Mouse (Mus musculus): ENCODE data around the gene Rpp25l. TPM values are rescaled to one million over a fixed set of nuclear protein-coding genes. Genes with fewer than 3 reads are reported as not detected.
A peak's percentile ranks its signal among the peaks of the same experiment; 100 is the strongest.

Rpp25l gene
- polyA plus RNA-seq, 1 experiment from 2014 or later: 64.9 TPM

GRCm38 (mm10) chr4:41681176-41681575 is 32.2 kb downstream of the Rpp25l start:
- Histone ChIP-seq H3K4me2 (ENCODE audit: low read depth, low read length) (no peak overlapping the region), H3K4me1 (ENCODE audit: control insufficient read depth, insufficient read depth, low read length) (peaks cover 37% of the 10 kb centered on the region), H3K36me3 (ENCODE audit: control insufficient read depth, insufficient read depth, low read length) (no peaks in the 10 kb centered on the region), H3K4me3 (ENCODE audit: low read length) (no peak overlapping the region), H3K9ac (ENCODE audit: low read depth, low read length) (no peak overlapping the region), H3K9me3 (ENCODE audit: control insufficient read depth, low read length) (no peaks in the 10 kb centered on the region), H3K27ac (ENCODE audit: low read length) (no peak overlapping the region), H3K27me3 (replicated peaks; ENCODE audit: control insufficient read depth, insufficient read depth, low read length) (peaks cover 9% of the 10 kb centered on the region; the same call in 1 of the 2 replicates)
- no peak for ATAC-seq
- WGBS: 43% methylated on average over 4 of the region's 4 CpGs

GRCm38 (mm10) chr4:41679291-41679690 is 34.0 kb downstream of the Rpp25l start:
- ATAC-seq: no peak
- no CpG with 5 or more reads among the region's 2 CpGs for WGBS
- H3K27ac ChIP-seq (ENCODE audit: low read length): no peak overlapping the region; the same call in 1 of the 2 replicates

GRCm38 (mm10) chr4:41678863-41679262 is 34.5 kb downstream of the Rpp25l start:
- ATAC-seq: no peak
- peaks cover 42% of the 10 kb centered on the region for H3K4me1 ChIP-seq (ENCODE audit: control insufficient read depth, insufficient read depth, low read length)

More at GRCm38 (mm10) chr4:41679291-41679690, 34.0 kb downstream of the Rpp25l start:
- no peak overlapping the region for H3K9ac ChIP-seq (ENCODE audit: low read depth, low read length)
- peaks cover 9% of the 10 kb centered on the region; the same call in 1 of the 2 replicates for H3K27me3 ChIP-seq (replicated peaks; ENCODE audit: control insufficient read depth, insufficient read depth, low read length)
- H3K9me3 ChIP-seq (ENCODE audit: control insufficient read depth, low read length): no peaks in the 10 kb centered on the region
- H3K4me3 ChIP-seq (ENCODE audit: low read length): no peak overlapping the region
- H3K4me1 ChIP-seq (ENCODE audit: control insufficient read depth, insufficient read depth, low read length): peaks cover 42% of the 10 kb centered on the region
- H3K4me2 ChIP-seq (ENCODE audit: low read depth, low read length): no peak overlapping the region
- H3K36me3 ChIP-seq (ENCODE audit: control insufficient read depth, insufficient read depth, low read length): no peaks in the 10 kb centered on the region

GRCm38 (mm10) chr4:41677006-41677629 is 36.2 kb downstream of the Rpp25l start:
- H3K27ac ChIP-seq (ENCODE audit: low read length): no peak overlapping the region
- H3K9me3 ChIP-seq (ENCODE audit: control insufficient read depth, low read length): no peaks in the 10 kb centered on the region
- ATAC-seq: peak; percentile 72
- 49% methylated on average over 12 of the region's 13 CpGs for WGBS
- peaks cover 42% of the 10 kb centered on the region for H3K4me1 ChIP-seq (ENCODE audit: control insufficient read depth, insufficient read depth, low read length)
- H3K4me2 ChIP-seq (ENCODE audit: low read depth, low read length): no peak overlapping the region
- H3K9ac ChIP-seq (ENCODE audit: low read depth, low read length): no peak overlapping the region
- H3K36me3 ChIP-seq (ENCODE audit: control insufficient read depth, insufficient read depth, low read length): no peaks in the 10 kb centered on the region
- no peak overlapping the region for H3K4me3 ChIP-seq (ENCODE audit: low read length)
- peaks cover 6% of the 10 kb centered on the region; the same call in 1 of the 2 replicates for H3K27me3 ChIP-seq (replicated peaks; ENCODE audit: control insufficient read depth, insufficient read depth, low read length)

More at GRCm38 (mm10) chr4:41678863-41679262, 34.5 kb downstream of the Rpp25l start:
- Histone ChIP-seq H3K9me3 (ENCODE audit: control insufficient read depth, low read length) (no peaks in the 10 kb centered on the region), H3K27me3 (replicated peaks; ENCODE audit: control insufficient read depth, insufficient read depth, low read length) (peaks cover 9% of the 10 kb centered on the region; the same call in 1 of the 2 replicates), H3K4me2 (ENCODE audit: low read depth, low read length) (no peak overlapping the region), H3K27ac (ENCODE audit: low read length) (no peak overlapping the region), H3K4me3 (ENCODE audit: low read length) (no peak overlapping the region), H3K9ac (ENCODE audit: low read depth, low read length) (no peak overlapping the region), H3K36me3 (ENCODE audit: control insufficient read depth, insufficient read depth, low read length) (no peaks in the 10 kb centered on the region)
- WGBS: 61% methylated on average over 6 of the region's 6 CpGs

GRCm38 (mm10) chr4:41676248-41677005 is 36.9 kb downstream of the Rpp25l start:
- H3K4me1 ChIP-seq (ENCODE audit: control insufficient read depth, insufficient read depth, low read length): peaks cover 41% of the 10 kb centered on the region
- 0 out of 2 replicates have a peak, but pooled peaks cover 4% of the 10 kb centered on the region for H3K27me3 ChIP-seq (replicated peaks; ENCODE audit: control insufficient read depth, insufficient read depth, low read length)
- H3K9ac ChIP-seq (ENCODE audit: low read depth, low read length): no peak overlapping the region
- no peaks in the 10 kb centered on the region for H3K36me3 ChIP-seq (ENCODE audit: control insufficient read depth, insufficient read depth, low read length)
- WGBS: 54% methylated on average over 17 of the region's 17 CpGs
- ATAC-seq: no peak
- no peak overlapping the region for H3K4me3 ChIP-seq (ENCODE audit: low read length)
- no peak overlapping the region for H3K4me2 ChIP-seq (ENCODE audit: low read depth, low read length)
- no peaks in the 10 kb centered on the region for H3K9me3 ChIP-seq (ENCODE audit: control insufficient read depth, low read length)
- peak overlapping the region; percentile 28; the same call in 1 of the 2 replicates for H3K27ac ChIP-seq (ENCODE audit: low read length)

- 75% methylated on average over 19 of the region's 19 CpGs for WGBS
- Histone ChIP-seq H3K27me3 (replicated peaks; ENCODE audit: control insufficient read depth, insufficient read depth, low read length) (0 out of 2 replicates have a peak, but pooled peaks cover 6% of the 10 kb centered on the region), H3K4me2 (ENCODE audit: low read depth, low read length) (no peak overlapping the region), H3K4me1 (ENCODE audit: control insufficient read depth, insufficient read depth, low read length) (peaks cover 21% of the 10 kb centered on the region), H3K4me3 (ENCODE audit: low read length) (no peak overlapping the region), H3K9ac (ENCODE audit: low read depth, low read length) (no peak overlapping the region), H3K36me3 (ENCODE audit: control insufficient read depth, insufficient read depth, low read length) (no peaks in the 10 kb centered on the region), H3K27ac (ENCODE audit: low read length) (no peak overlapping the region), H3K9me3 (ENCODE audit: control insufficient read depth, low read length) (no peaks in the 10 kb centered on the region)
- no peak for ATAC-seq
Measured at GRCm38 (mm10) chr4:41673186-41673585, 40.1 kb downstream of the Rpp25l start.

GRCm38 (mm10) chr4:41672522-41672963 is 40.8 kb downstream of the Rpp25l start:
- WGBS: 33% methylated on average over 8 of the region's 8 CpGs
- Histone ChIP-seq H3K4me2 (ENCODE audit: low read depth, low read length) (no peak overlapping the region), H3K9me3 (ENCODE audit: control insufficient read depth, low read length) (no peaks in the 10 kb centered on the region), H3K27ac (ENCODE audit: low read length) (no peak overlapping the region), H3K4me3 (ENCODE audit: low read length) (no peak overlapping the region), H3K36me3 (ENCODE audit: control insufficient read depth, insufficient read depth, low read length) (no peaks in the 10 kb centered on the region), H3K27me3 (replicated peaks; ENCODE audit: control insufficient read depth, insufficient read depth, low read length) (0 out of 2 replicates have a peak, but pooled peaks cover 9% of the 10 kb centered on the region), H3K4me1 (ENCODE audit: control insufficient read depth, insufficient read depth, low read length) (peaks cover 21% of the 10 kb centered on the region), H3K9ac (ENCODE audit: low read depth, low read length) (0 out of 2 replicates have a peak overlapping the region, but pooled peaks have one; percentile 24)
- ATAC-seq: no peak

- 22% methylated on average over 8 of the region's 8 CpGs for WGBS
- peaks cover 17% of the 10 kb centered on the region for H3K4me1 ChIP-seq (ENCODE audit: control insufficient read depth, insufficient read depth, low read length)
- H3K9ac ChIP-seq (ENCODE audit: low read depth, low read length): 0 out of 2 replicates have a peak overlapping the region, but pooled peaks have one; percentile 24
- H3K36me3 ChIP-seq (ENCODE audit: control insufficient read depth, insufficient read depth, low read length): no peaks in the 10 kb centered on the region
- ATAC-seq: peak; percentile 41
- no peak overlapping the region for H3K4me3 ChIP-seq (ENCODE audit: low read length)
- H3K27ac ChIP-seq (ENCODE audit: low read length): no peak overlapping the region
- H3K27me3 ChIP-seq (replicated peaks; ENCODE audit: control insufficient read depth, insufficient read depth, low read length): 0 out of 2 replicates have a peak, but pooled peaks cover 9% of the 10 kb centered on the region
- no peak overlapping the region for H3K4me2 ChIP-seq (ENCODE audit: low read depth, low read length)
- no peaks in the 10 kb centered on the region for H3K9me3 ChIP-seq (ENCODE audit: control insufficient read depth, low read length)
Measured at GRCm38 (mm10) chr4:41671963-41672480, 41.3 kb downstream of the Rpp25l start.

GRCm38 (mm10) chr4:41671500-41671899 is 41.8 kb downstream of the Rpp25l start:
- Histone ChIP-seq H3K4me3 (ENCODE audit: low read length) (no peak overlapping the region), H3K9ac (ENCODE audit: low read depth, low read length) (no peak overlapping the region), H3K9me3 (ENCODE audit: control insufficient read depth, low read length) (no peaks in the 10 kb centered on the region), H3K4me1 (ENCODE audit: control insufficient read depth, insufficient read depth, low read length) (peaks cover 13% of the 10 kb centered on the region), H3K36me3 (ENCODE audit: control insufficient read depth, insufficient read depth, low read length) (no peaks in the 10 kb centered on the region), H3K4me2 (ENCODE audit: low read depth, low read length) (no peak overlapping the region), H3K27ac (ENCODE audit: low read length) (no peak overlapping the region), H3K27me3 (replicated peaks; ENCODE audit: control insufficient read depth, insufficient read depth, low read length) (0 out of 2 replicates have a peak, but pooled peaks cover 9% of the 10 kb centered on the region)
- 40% methylated on average over 5 of the region's 5 CpGs for WGBS
- ATAC-seq: no peak
